Mouse (Mus musculus) limb, embryonic 15.5 days (tissue): Measurements from ENCODE around the gene Sdsl. TPM values are rescaled to one million over a fixed set of nuclear protein-coding genes. Genes with fewer than 3 reads are reported as not detected.

Experiments used
- ATAC-seq: fragments of 200-750 bp; cut with Nextera tagmentation; 2 replicates; pipeline ENCODE4 v1.8.0; 2017; ENCODE audit warnings: low read depth, moderate TSS enrichment; ENCODE audit not compliant: insufficient number of reproducible peaks, low FRiP score, low TSS enrichment
- H3K27ac ChIP-seq: fragments of 300-500 bp; sonication (generic); 2 replicates; pipeline ENCODE4 v1.5.1; 2015; ENCODE audit warnings: moderate library complexity, mild to moderate bottlenecking, inconsistent platforms
- H3K27me3 ChIP-seq: fragments of 300-500 bp; sonication (generic); 2 replicates; pipeline ENCODE4 v1.6.1; 2015; ENCODE audit warnings: inconsistent platforms
- H3K36me3 ChIP-seq: fragments of 300-500 bp; sonication (generic); 2 replicates; pipeline ENCODE4 v1.6.1; 2015; ENCODE audit warnings: inconsistent platforms
- H3K4me1 ChIP-seq: fragments of 300-500 bp; sonication (generic); 2 replicates; pipeline ENCODE4 v1.6.1; 2015; ENCODE audit warnings: inconsistent platforms
- H3K4me2 ChIP-seq: fragments of 300-500 bp; sonication (generic); 2 replicates; pipeline ENCODE4 v1.6.1; 2015; ENCODE audit warnings: mild to moderate bottlenecking, inconsistent platforms
- H3K4me3 ChIP-seq: fragments of 300-500 bp; sonication (generic); 2 replicates; pipeline ENCODE4 v1.5.1; 2015; ENCODE audit warnings: mild to moderate bottlenecking, inconsistent platforms
- H3K9ac ChIP-seq: fragments of 300-500 bp; sonication (generic); 2 replicates; pipeline ENCODE4 v1.6.1; 2015; ENCODE audit warnings: inconsistent platforms
- H3K9me3 ChIP-seq: fragments of 300-500 bp; sonication (generic); 2 replicates; pipeline ENCODE4 v1.6.1; 2016; ENCODE audit warnings: inconsistent platforms
- WGBS: fragments of 180-500 bp; shearing (Covaris S2); methylation state at CpG from one replicate; pipeline ENCODE4 v1.1.7; 2015; 5-methylcytosine and 5-hydroxymethylcytosine counted together
- polyA plus RNA-seq: library from polyadenylated mRNA; unstranded; fragments of >200 nt; fragmentation: Nextera tagmentation; extraction: Ambion mirVana; gene quantifications from 2 replicates; pipeline ENCODE4 v1.2.1, GENCODE M21; 2015

The Sdsl gene
- polyA plus RNA-seq, 1 experiment from 2014 or later = 0.95 TPM

GRCm38 (mm10) chr5:120413436-120413835 is 59.2 kb downstream of the Sdsl start:
- Histone ChIP-seq H3K4me3 (no peak overlapping the region), H3K27me3 (peaks cover 61% of the 10 kb centered on the region), H3K27ac (no peak overlapping the region), H3K4me1 (peaks cover 7% of the 10 kb centered on the region; the same call in 1 of the 2 replicates), H3K36me3 (no peaks in the 10 kb centered on the region), H3K4me2 (no peak overlapping the region), H3K9ac (no peak overlapping the region), H3K9me3 (peaks cover 3% of the 10 kb centered on the region; the same call in 1 of the 2 replicates)
- 77% methylated on average over 6 of the region's 6 CpGs for WGBS
- no peak for ATAC-seq

GRCm38 (mm10) chr5:120409385-120410378 is 62.9 kb downstream of the Sdsl start:
- Histone ChIP-seq H3K36me3 (no peaks in the 10 kb centered on the region), H3K27me3 (peaks cover 61% of the 10 kb centered on the region), H3K9me3 (no peaks in the 10 kb centered on the region), H3K4me2 (no peak overlapping the region), H3K4me1 (peaks cover 7% of the 10 kb centered on the region; the same call in 1 of the 2 replicates), H3K9ac (no peak overlapping the region), H3K4me3 (no peak overlapping the region), H3K27ac (no peak overlapping the region)
- ATAC-seq = no peak
- 2% methylated on average over 41 of the region's 41 CpGs for WGBS

- Histone ChIP-seq H3K9ac (no peak overlapping the region), H3K27me3 (peaks cover 61% of the 10 kb centered on the region), H3K4me3 (no peak overlapping the region), H3K4me2 (no peak overlapping the region), H3K36me3 (no peaks in the 10 kb centered on the region), H3K9me3 (no peaks in the 10 kb centered on the region), H3K4me1 (peaks cover 7% of the 10 kb centered on the region; the same call in 1 of the 2 replicates), H3K27ac (no peak overlapping the region)
- ATAC-seq = no peak
- WGBS = 73% methylated on average over 14 of the region's 14 CpGs
Measured at GRCm38 (mm10) chr5:120408933-120409332, 63.7 kb downstream of the Sdsl start.

Other genes starting within 250 kb of the Sdsl start
- gene Lhx5, start 41.1 kb downstream of the Sdsl start, polyA plus RNA-seq = not detected in 2 replicates
- 0.24 TPM in 1 of 2 replicates, not detected in the other for gene Sds, start 3.7 kb upstream of the Sdsl start, polyA plus RNA-seq
- gene Plbd2, start 30.8 kb upstream of the Sdsl start, polyA plus RNA-seq = 58.9 and 63.4 TPM in 2 replicates
- 12.0 and 13.4 TPM in 2 replicates for gene Slc8b1, start 38.4 kb upstream of the Sdsl start, polyA plus RNA-seq
- gene Tpcn1, start 115.9 kb upstream of the Sdsl start, polyA plus RNA-seq = 25.4 and 25.8 TPM in 2 replicates
- 0.38 TPM in 2 replicates for gene Iqcd, start 116.2 kb upstream of the Sdsl start, polyA plus RNA-seq
- gene Rita1, start 139.8 kb upstream of the Sdsl start, polyA plus RNA-seq = 13.8 TPM in 2 replicates
- 39.4 and 41.7 TPM in 2 replicates for gene Ddx54, start 139.9 kb upstream of the Sdsl start, polyA plus RNA-seq
- not detected in 2 replicates for gene Cfap73, start 161.4 kb upstream of the Sdsl start, polyA plus RNA-seq
- gene Rasal1, start 176.0 kb upstream of the Sdsl start, polyA plus RNA-seq = 0.43 and 0.49 TPM in 2 replicates
- gene Dtx1, start 239.1 kb upstream of the Sdsl start, polyA plus RNA-seq = 2.7 and 4.0 TPM in 2 replicates